Mouse (Mus musculus) midbrain, postnatal 0 days (tissue): ENCODE measurements around the gene Slc7a1. TPM values are rescaled to one million over a fixed set of nuclear protein-coding genes. Genes with fewer than 3 reads are reported as not detected.

Experiments
- ATAC-seq: fragments of 200-750 bp; cut with Nextera tagmentation; 2 replicates; pipeline ENCODE4 v1.8.0; 2017; ENCODE audit warnings: moderate number of reproducible peaks, mild to moderate bottlenecking, moderate TSS enrichment, moderate library complexity; ENCODE audit not compliant: low FRiP score
- DNase-seq: peaks from one replicate; pipeline ENCODE4 v3.0.0-alpha.2; 2015; ENCODE audit warnings: low spot score
- H3K27ac ChIP-seq: fragments of 300-500 bp; sonication (generic); 2 replicates; pipeline ENCODE4 v1.5.1; 2014; ENCODE audit warnings: low read depth, mild to moderate bottlenecking, low read length, mixed read lengths
- H3K27me3 ChIP-seq: fragments of 300-500 bp; sonication (generic); 2 replicates; pipeline ENCODE4 v1.6.1; 2014; ENCODE audit warnings: low read length, control low read depth, mixed read lengths; ENCODE audit not compliant: insufficient read depth
- H3K36me3 ChIP-seq: fragments of 300-500 bp; sonication (generic); 2 replicates; pipeline ENCODE4 v1.6.1; 2014; ENCODE audit warnings: low read length, control low read depth, mixed read lengths; ENCODE audit not compliant: insufficient read depth
- H3K4me1 ChIP-seq: fragments of 300-500 bp; sonication (generic); 2 replicates; pipeline ENCODE4 v1.6.1; 2014; ENCODE audit warnings: mild to moderate bottlenecking, control low read depth, antibody characterized with exemption, low read length, mixed read lengths; ENCODE audit not compliant: insufficient read depth
- H3K4me2 ChIP-seq: fragments of 300-500 bp; sonication (generic); 2 replicates; pipeline ENCODE4 v1.6.1; 2014; ENCODE audit warnings: low read depth, mild to moderate bottlenecking, low read length, mixed read lengths; ENCODE audit not compliant: poor library complexity, severe bottlenecking
- H3K4me3 ChIP-seq: fragments of 300-500 bp; sonication (generic); 2 replicates; pipeline ENCODE4 v1.5.1; 2014; ENCODE audit warnings: low read depth, mild to moderate bottlenecking, low read length, moderate library complexity
- H3K9ac ChIP-seq: fragments of 300-500 bp; sonication (generic); replicated peaks from 2 replicates; pipeline ENCODE4 v1.6.1; 2014; ENCODE audit warnings: mild to moderate bottlenecking, low read length, moderate library complexity, mixed read lengths; ENCODE audit not compliant: poor library complexity, severe bottlenecking
- H3K9me3 ChIP-seq: fragments of 300-500 bp; sonication (generic); 2 replicates; pipeline ENCODE4 v1.6.1; 2016; ENCODE audit warnings: low read length, control low read depth
- CTCF ChIP-seq: IDR thresholded peaks from 2 replicates; pipeline ENCODE4 v1.5.1; 2016; ENCODE audit warnings: antibody characterized with exemption, mild to moderate bottlenecking
- WGBS: fragments of 180-500 bp; shearing (Covaris S2); extraction: QIAGEN DNeasy Blood & Tissue Kit; methylation state at CpG from one replicate; pipeline ENCODE4 v1.1.7; 2014; 5-methylcytosine and 5-hydroxymethylcytosine counted together
- polyA plus RNA-seq: library from polyadenylated mRNA; unstranded; fragments of >200 nt; fragmentation: Nextera tagmentation; extraction: Ambion mirVana; gene quantifications from 2 replicates; pipeline ENCODE4 v1.2.1, GENCODE M21; 2015
- total RNA-seq: library from RNA; depleted of rRNA; stranded (reverse); fragments of >200 nt; gene quantifications from 2 replicates; pipeline ENCODE4 v1.2.3, GENCODE M21; 2014

Slc7a1 gene
- total and polyA plus RNA-seq, 2 experiments from 2014 or later, result 33.8 to 49.8 TPM

- no peak for TF ChIP-seq CTCF
- H3K27me3 ChIP-seq, result no peaks in the 10 kb centered on the region
- no peaks in the 10 kb centered on the region for H3K9me3 ChIP-seq
- H3K4me3 ChIP-seq, result no peak overlapping the region
- H3K9ac ChIP-seq, result no peak overlapping the region
- ATAC-seq (no peak), DNase-seq (peak; percentile 47)
- WGBS, result 72% methylated on average over 14 of the region's 14 CpGs
- H3K4me1 ChIP-seq, result no peaks in the 10 kb centered on the region
- no peak overlapping the region for H3K27ac ChIP-seq
- no peak overlapping the region for H3K4me2 ChIP-seq
- no peaks in the 10 kb centered on the region for H3K36me3 ChIP-seq
Measured at GRCm38 (mm10) chr5:148383841-148384500, 15.7 kb downstream of the Slc7a1 start.

- DNase-seq (no peak), ATAC-seq (no peak)
- H3K4me1 ChIP-seq, result no peaks in the 10 kb centered on the region
- 50% methylated on average over 8 of the region's 8 CpGs for WGBS
- H3K9me3 ChIP-seq, result no peaks in the 10 kb centered on the region
- H3K27me3 ChIP-seq, result no peaks in the 10 kb centered on the region
- H3K4me2 ChIP-seq, result no peak overlapping the region
- no peak for TF ChIP-seq CTCF
- no peak overlapping the region for H3K27ac ChIP-seq
- H3K4me3 ChIP-seq, result no peak overlapping the region
- no peak overlapping the region for H3K9ac ChIP-seq
- H3K36me3 ChIP-seq, result no peaks in the 10 kb centered on the region
Measured at GRCm38 (mm10) chr5:148381083-148381482, 18.6 kb downstream of the Slc7a1 start.

- Histone ChIP-seq H3K4me2 (no peak overlapping the region), H3K27ac (no peak overlapping the region), H3K9me3 (no peaks in the 10 kb centered on the region), H3K4me3 (no peak overlapping the region), H3K36me3 (no peaks in the 10 kb centered on the region), H3K27me3 (no peaks in the 10 kb centered on the region), H3K9ac (no peak overlapping the region), H3K4me1 (no peaks in the 10 kb centered on the region)
- WGBS, result 96% methylated on average over 6 of the region's 6 CpGs
- TF ChIP-seq CTCF, result no peak
- no peak for ATAC-seq
- DNase-seq, result no peak
Measured at GRCm38 (mm10) chr5:148380246-148380504, 19.5 kb downstream of the Slc7a1 start.

GRCm38 (mm10) chr5:148379455-148380245 is 20.1 kb downstream of the Slc7a1 start:
- H3K27me3 ChIP-seq, result no peaks in the 10 kb centered on the region
- H3K9ac ChIP-seq, result no peak overlapping the region
- 88% methylated on average over 17 of the region's 17 CpGs for WGBS
- TF ChIP-seq CTCF, result peak; percentile 42; the same call in 1 of the 2 replicates
- H3K4me2 ChIP-seq, result no peak overlapping the region
- H3K9me3 ChIP-seq, result no peaks in the 10 kb centered on the region
- ATAC-seq (no peak), DNase-seq (no peak)
- H3K4me1 ChIP-seq, result no peaks in the 10 kb centered on the region
- H3K36me3 ChIP-seq, result no peaks in the 10 kb centered on the region
- H3K27ac ChIP-seq, result no peak overlapping the region
- no peak overlapping the region for H3K4me3 ChIP-seq

- Histone ChIP-seq H3K27me3 (no peaks in the 10 kb centered on the region), H3K9ac (no peak overlapping the region), H3K4me3 (no peak overlapping the region), H3K4me1 (no peaks in the 10 kb centered on the region), H3K36me3 (no peaks in the 10 kb centered on the region), H3K27ac (no peak overlapping the region), H3K4me2 (no peak overlapping the region), H3K9me3 (no peaks in the 10 kb centered on the region)
- no peak for ATAC-seq
- WGBS, result 91% methylated on average over 3 of the region's 3 CpGs
- DNase-seq, result no peak
- no peak for TF ChIP-seq CTCF
Measured at GRCm38 (mm10) chr5:148378707-148379106, 21.0 kb downstream of the Slc7a1 start.

- H3K4me2 ChIP-seq, result no peak overlapping the region
- H3K9me3 ChIP-seq, result no peaks in the 10 kb centered on the region
- no peak overlapping the region for H3K4me3 ChIP-seq
- TF ChIP-seq CTCF, result no peak
- H3K9ac ChIP-seq, result no peak overlapping the region
- WGBS, result 82% methylated on average over 4 of the region's 4 CpGs
- H3K36me3 ChIP-seq, result no peaks in the 10 kb centered on the region
- DNase-seq (no peak), ATAC-seq (no peak)
- no peaks in the 10 kb centered on the region for H3K27me3 ChIP-seq
- H3K27ac ChIP-seq, result no peak overlapping the region
- no peaks in the 10 kb centered on the region for H3K4me1 ChIP-seq
Measured at GRCm38 (mm10) chr5:148378232-148378508, 21.5 kb downstream of the Slc7a1 start.
